Mouse (Mus musculus): ENCODE results near the gene Fbxo27. TPM values are rescaled to one million over a fixed set of nuclear protein-coding genes. Genes with fewer than 3 reads are reported as not detected.
A peak's percentile ranks its signal among the peaks of the same experiment; 100 is the strongest.
"Not testable (repeated sequence)": the region's sequence is repeated elsewhere in the genome, so short reads cannot be mapped to it uniquely, and the experiment has no call there.

Fbxo27 gene
- polyA plus RNA-seq, 1 experiment = 26.5 TPM

DNA sequence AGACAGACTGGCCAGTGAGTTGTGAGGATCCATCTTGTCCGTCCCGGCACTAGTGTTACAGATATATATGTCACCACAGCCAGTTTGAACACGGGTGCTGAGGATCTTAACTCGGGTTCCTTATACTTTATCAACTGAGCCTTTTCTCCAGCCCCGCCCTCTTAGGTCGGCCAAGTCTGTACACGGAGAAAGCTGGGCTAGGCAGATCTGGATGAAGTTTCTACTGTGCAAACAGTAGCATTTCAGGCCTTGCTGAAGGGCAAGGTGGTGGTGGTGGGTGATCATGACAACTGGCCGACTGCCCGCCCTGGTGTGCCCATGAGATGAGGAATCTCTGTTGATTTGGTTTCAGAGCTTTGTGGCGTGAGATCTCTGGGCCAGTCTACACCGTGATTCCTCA lies 4.6 kb downstream of the Fbxo27 start:
- Histone ChIP-seq H3K4me3 (ENCODE audit: control insufficient read depth, insufficient read depth, low read length) (no peak overlapping the region), H3K36me3 (ENCODE audit: control insufficient read depth, insufficient read depth, low read length) (no peaks in the 10 kb centered on the region), H3K27me3 (ENCODE audit: control insufficient read depth, insufficient read depth, low read length) (no peaks in the 10 kb centered on the region), H3K4me1 (replicated peaks; ENCODE audit: control insufficient read depth, insufficient read depth, low read length) (peaks cover 16% of the 10 kb centered on the region), H3K27ac (ENCODE audit: control insufficient read depth, insufficient read depth, low read length) (no peak overlapping the region)
- WGBS = 96% methylated on average over 11 of the region's 11 CpGs
- TF ChIP-seq CTCF (IDR thresholded peaks at IDR 0.05; ENCODE audit: borderline replicate concordance, control insufficient read depth, extremely low read depth, insufficient read depth, low read length, poor library complexity) (no peak), POLR2A (IDR thresholded peaks at IDR 0.05; ENCODE audit: control insufficient read depth, extremely low read depth, insufficient read depth, low read length, poor library complexity) (no peak)
- no peak for DNase-seq

DNA sequence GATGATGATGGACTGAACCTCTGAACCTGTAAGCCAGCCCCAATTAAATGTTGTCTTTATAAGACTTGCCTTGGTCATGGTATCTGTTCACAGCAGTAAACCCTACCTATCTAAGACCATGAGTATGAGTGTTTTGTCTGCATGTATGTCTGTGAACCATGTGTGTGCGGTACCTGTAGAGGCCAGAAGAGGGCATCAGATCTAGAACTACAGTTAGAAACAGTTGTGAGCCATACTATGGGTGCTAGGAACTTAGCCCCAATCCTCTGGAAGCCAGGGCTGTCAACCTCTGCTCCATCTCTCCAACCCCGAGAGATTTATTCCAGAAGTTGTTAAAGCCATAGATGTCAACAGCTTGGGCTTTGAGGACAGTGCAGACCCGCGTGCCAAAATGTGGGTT lies 7.6 kb downstream of the Fbxo27 start:
- TF ChIP-seq CTCF (IDR thresholded peaks at IDR 0.05; ENCODE audit: borderline replicate concordance, control insufficient read depth, extremely low read depth, insufficient read depth, low read length, poor library complexity) (no peak), POLR2A (IDR thresholded peaks at IDR 0.05; ENCODE audit: control insufficient read depth, extremely low read depth, insufficient read depth, low read length, poor library complexity) (no peak)
- Histone ChIP-seq H3K4me1 (replicated peaks; ENCODE audit: control insufficient read depth, insufficient read depth, low read length) (peaks cover 5% of the 10 kb centered on the region), H3K27me3 (ENCODE audit: control insufficient read depth, insufficient read depth, low read length) (no peaks in the 10 kb centered on the region), H3K27ac (ENCODE audit: control insufficient read depth, insufficient read depth, low read length) (no peak overlapping the region), H3K4me3 (ENCODE audit: control insufficient read depth, insufficient read depth, low read length) (no peak overlapping the region), H3K36me3 (ENCODE audit: control insufficient read depth, insufficient read depth, low read length) (no peaks in the 10 kb centered on the region)
- 98% methylated on average over 4 of the region's 4 CpGs for WGBS
- no peak for DNase-seq

DNA sequence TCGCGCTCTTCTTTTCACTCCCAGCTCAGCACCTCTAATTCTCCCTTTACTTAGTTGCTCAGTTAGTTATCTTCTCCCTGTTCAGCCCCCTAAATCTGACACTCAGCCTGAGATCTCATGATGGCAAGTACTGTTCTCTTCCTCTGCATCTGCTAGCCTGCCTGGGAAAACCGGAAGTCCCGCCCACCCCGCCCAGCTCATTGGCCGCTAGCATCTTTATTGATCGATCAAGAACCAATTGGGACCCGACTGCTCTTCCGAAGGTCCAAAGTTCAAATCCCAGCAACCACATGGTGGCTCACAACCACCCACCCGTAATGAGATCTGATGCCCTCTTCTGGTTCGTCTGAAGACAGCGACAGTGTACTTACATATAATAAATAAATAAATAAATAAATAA lies 8.7 kb downstream of the Fbxo27 start:
- H3K36me3 ChIP-seq (ENCODE audit: control insufficient read depth, insufficient read depth, low read length); H3K27ac ChIP-seq (ENCODE audit: control insufficient read depth, insufficient read depth, low read length); H3K27me3 ChIP-seq (ENCODE audit: control insufficient read depth, insufficient read depth, low read length); H3K4me3 ChIP-seq (ENCODE audit: control insufficient read depth, insufficient read depth, low read length); H3K4me1 ChIP-seq (replicated peaks; ENCODE audit: control insufficient read depth, insufficient read depth, low read length); DNase-seq: not testable (repeated sequence)
- WGBS = 96% methylated on average over 12 of the region's 12 CpGs

DNA sequence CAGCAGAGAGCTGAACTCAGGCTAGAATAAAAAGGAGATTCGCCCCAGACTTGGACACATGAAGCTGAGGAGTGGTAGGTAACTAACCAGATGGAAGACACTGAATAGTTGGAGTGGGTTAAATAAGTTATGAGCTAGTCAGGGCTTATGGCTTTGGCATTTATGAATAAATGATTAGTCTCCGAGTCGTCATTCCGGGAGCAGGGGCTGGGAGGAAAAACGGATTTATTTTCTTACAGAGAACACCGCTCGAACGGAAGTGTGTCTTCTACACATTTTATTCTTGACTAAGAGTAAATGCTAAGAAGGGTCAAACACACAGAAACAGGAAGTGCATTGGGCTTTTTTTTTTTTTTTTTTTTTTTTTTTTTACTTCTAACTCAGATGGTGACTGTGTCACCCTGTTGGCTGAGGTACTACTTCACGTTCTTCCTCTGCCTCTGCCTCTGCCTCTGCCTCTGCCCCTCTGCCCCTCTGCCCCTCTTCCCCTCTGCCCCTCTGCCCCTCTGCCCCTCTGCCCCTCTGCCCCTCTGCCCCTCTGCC lies 10.0 kb downstream of the Fbxo27 start:
- no peaks in the 10 kb centered on the region for H3K27me3 ChIP-seq (ENCODE audit: control insufficient read depth, insufficient read depth, low read length)
- H3K36me3 ChIP-seq (ENCODE audit: control insufficient read depth, insufficient read depth, low read length) = no peaks in the 10 kb centered on the region
- no peak overlapping the region for H3K4me3 ChIP-seq (ENCODE audit: control insufficient read depth, insufficient read depth, low read length)
- peaks cover 5% of the 10 kb centered on the region for H3K4me1 ChIP-seq (replicated peaks; ENCODE audit: control insufficient read depth, insufficient read depth, low read length)
- TF ChIP-seq CTCF (IDR thresholded peaks at IDR 0.05; ENCODE audit: borderline replicate concordance, control insufficient read depth, extremely low read depth, insufficient read depth, low read length, poor library complexity) = no peak
- no peak for TF ChIP-seq POLR2A (IDR thresholded peaks at IDR 0.05; ENCODE audit: control insufficient read depth, extremely low read depth, insufficient read depth, low read length, poor library complexity)
- peak; percentile 22 for DNase-seq
- 14% methylated on average over 9 of the region's 9 CpGs for WGBS
- H3K27ac ChIP-seq (ENCODE audit: control insufficient read depth, insufficient read depth, low read length) = peak overlapping the region; percentile 50

DNA sequence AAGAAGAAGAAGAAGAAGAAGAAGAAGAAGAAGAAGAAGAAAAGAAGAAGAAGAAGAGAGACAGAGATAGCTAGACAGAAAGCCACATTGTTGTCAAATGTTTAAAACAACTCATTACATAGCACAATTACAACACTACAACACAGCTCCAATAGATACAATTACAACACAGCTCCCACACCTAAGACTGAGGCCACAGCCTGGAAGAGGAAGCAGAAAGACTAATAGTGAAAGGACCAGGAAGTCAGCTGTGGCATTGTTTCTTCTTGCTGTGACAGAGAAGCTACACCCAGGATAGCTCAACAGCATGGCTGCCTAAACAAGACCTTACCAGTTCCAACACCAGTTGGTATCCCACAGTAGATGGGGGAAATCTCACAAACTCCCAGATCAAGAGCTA lies 16.8 kb downstream of the Fbxo27 start:
- Histone ChIP-seq H3K27me3 (ENCODE audit: control insufficient read depth, insufficient read depth, low read length) (no peaks in the 10 kb centered on the region), H3K4me3 (ENCODE audit: control insufficient read depth, insufficient read depth, low read length) (no peak overlapping the region), H3K36me3 (ENCODE audit: control insufficient read depth, insufficient read depth, low read length) (no peaks in the 10 kb centered on the region), H3K4me1 (replicated peaks; ENCODE audit: control insufficient read depth, insufficient read depth, low read length) (no peaks in the 10 kb centered on the region), H3K27ac (ENCODE audit: control insufficient read depth, insufficient read depth, low read length) (no peak overlapping the region)
- no peak for DNase-seq
- no peak for TF ChIP-seq POLR2A (IDR thresholded peaks at IDR 0.05; ENCODE audit: control insufficient read depth, extremely low read depth, insufficient read depth, low read length, poor library complexity)
- TF ChIP-seq CTCF (IDR thresholded peaks at IDR 0.05; ENCODE audit: borderline replicate concordance, control insufficient read depth, extremely low read depth, insufficient read depth, low read length, poor library complexity) = no peak

DNA sequence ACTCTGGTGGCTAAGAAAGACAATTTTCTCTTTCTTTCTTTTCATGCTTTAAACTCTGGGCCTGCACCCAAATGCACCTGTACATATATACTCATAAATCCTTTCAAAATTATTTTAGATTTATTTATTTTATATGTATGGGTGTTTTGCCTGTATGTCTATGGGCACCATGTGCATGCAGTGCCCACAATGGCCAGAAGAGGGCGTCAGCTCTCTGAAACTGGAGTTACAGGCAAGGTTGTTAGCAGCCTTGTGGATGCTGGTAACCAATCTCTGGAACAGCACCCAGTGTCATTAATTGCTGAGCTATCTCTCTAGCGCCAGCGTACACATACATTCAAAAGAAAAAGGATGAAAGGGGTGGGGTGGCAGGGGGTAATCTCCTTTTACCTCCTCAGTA lies 18.3 kb downstream of the Fbxo27 start:
- TF ChIP-seq CTCF (IDR thresholded peaks at IDR 0.05; ENCODE audit: borderline replicate concordance, control insufficient read depth, extremely low read depth, insufficient read depth, low read length, poor library complexity) (no peak), POLR2A (IDR thresholded peaks at IDR 0.05; ENCODE audit: control insufficient read depth, extremely low read depth, insufficient read depth, low read length, poor library complexity) (no peak)
- 69% methylated on average over 3 of the region's 3 CpGs for WGBS
- no peaks in the 10 kb centered on the region for H3K36me3 ChIP-seq (ENCODE audit: control insufficient read depth, insufficient read depth, low read length)
- no peak overlapping the region for H3K27ac ChIP-seq (ENCODE audit: control insufficient read depth, insufficient read depth, low read length)
- no peak for DNase-seq
- no peaks in the 10 kb centered on the region for H3K4me1 ChIP-seq (replicated peaks; ENCODE audit: control insufficient read depth, insufficient read depth, low read length)
- no peaks in the 10 kb centered on the region for H3K27me3 ChIP-seq (ENCODE audit: control insufficient read depth, insufficient read depth, low read length)
- H3K4me3 ChIP-seq (ENCODE audit: control insufficient read depth, insufficient read depth, low read length) = no peak overlapping the region

DNA sequence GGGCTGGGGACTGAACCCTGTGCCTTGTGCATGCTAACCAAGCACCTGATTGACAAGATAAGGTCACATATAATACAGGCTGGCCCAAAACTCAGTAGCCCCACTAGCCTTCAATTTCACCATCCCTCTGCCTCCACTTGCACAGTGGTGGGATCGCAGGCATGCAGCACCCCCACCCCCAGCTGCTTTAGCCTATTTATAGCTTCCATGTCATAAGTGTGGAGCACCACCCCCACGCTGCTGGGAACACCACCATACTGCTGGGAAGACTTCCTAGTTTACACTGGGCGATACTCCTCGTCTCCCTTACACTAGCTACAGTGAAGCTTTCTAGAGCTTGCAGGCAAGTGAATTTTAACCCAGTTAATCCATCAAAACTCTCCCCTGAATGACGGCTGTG lies 22.0 kb downstream of the Fbxo27 start:
- Histone ChIP-seq H3K4me3 (ENCODE audit: control insufficient read depth, insufficient read depth, low read length) (no peak overlapping the region), H3K4me1 (replicated peaks; ENCODE audit: control insufficient read depth, insufficient read depth, low read length) (peaks cover 7% of the 10 kb centered on the region), H3K27ac (ENCODE audit: control insufficient read depth, insufficient read depth, low read length) (no peak overlapping the region), H3K36me3 (ENCODE audit: control insufficient read depth, insufficient read depth, low read length) (no peaks in the 10 kb centered on the region), H3K27me3 (ENCODE audit: control insufficient read depth, insufficient read depth, low read length) (no peaks in the 10 kb centered on the region)
- no peak for DNase-seq
- TF ChIP-seq POLR2A (IDR thresholded peaks at IDR 0.05; ENCODE audit: control insufficient read depth, extremely low read depth, insufficient read depth, low read length, poor library complexity) = no peak
- TF ChIP-seq CTCF (IDR thresholded peaks at IDR 0.05; ENCODE audit: borderline replicate concordance, control insufficient read depth, extremely low read depth, insufficient read depth, low read length, poor library complexity) = no peak
- WGBS = 95% methylated on average over 5 of the region's 5 CpGs

Data from thymus, adult 2 months (tissue).